Mouse (Mus musculus) urinary bladder, postnatal 4 days (tissue): ENCODE results near the gene Il20.

Source experiments
- DNase-seq, 2 experiments: peaks; one replicate each; pipeline ENCODE4 v3.0.0; 2021 to 2022; ENCODE audit warnings: low spot score in 2 of 2

Gene Il20

DNA sequence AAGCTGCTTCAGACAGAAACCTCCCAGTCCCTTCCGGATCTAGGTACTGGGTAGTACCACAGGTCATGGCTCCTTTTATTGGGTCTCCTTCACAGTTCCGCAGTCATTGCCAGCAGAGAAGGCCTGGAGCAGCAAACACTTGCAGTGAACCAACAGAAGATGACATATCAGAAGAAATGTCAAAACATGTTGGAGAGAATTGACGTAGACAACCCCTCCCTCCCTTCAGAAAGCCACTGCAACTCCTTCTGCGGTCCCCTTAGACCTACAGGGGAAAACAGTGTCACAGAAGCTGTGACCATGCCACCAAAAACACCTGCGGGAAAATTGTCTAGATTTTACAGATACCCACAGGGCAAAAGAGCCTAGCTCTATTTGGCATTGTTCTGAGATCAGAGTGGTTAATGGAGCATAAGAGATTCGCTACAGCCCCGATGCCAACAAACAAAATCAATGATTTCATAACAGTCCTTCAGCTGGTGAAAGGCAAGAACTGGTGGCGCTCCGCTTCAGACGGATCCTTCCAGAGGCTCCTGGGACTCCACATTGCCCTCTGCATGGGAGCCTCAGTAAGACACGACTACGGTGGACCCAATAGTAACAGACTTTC lies at the start of gene Il20:
Gene Il20, minus strand, starts transcription at position 51 of the 610 bp plus-strand sequence.
- DNase-seq: no peak

DNA sequence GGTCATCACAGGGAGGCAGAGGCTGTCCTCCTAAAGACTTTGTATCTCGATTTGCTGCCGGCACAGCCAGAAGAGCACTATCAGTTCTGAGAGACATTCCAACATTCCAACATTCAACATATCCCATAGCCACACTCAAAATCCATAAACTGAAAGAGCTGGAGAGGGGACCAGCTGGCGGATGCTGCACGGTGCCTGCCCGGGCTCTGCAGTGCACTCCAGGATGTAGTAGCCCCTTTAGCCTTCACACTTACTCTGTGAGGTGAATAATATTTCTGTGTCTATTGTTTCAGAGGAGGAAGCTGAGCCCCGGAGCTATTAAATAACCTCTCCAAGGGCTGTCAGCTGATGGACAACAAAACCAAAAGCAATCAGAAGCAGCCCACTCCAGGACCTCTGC lies 35.7 kb upstream of the Il20 start:
- DNase-seq: no peak

GRCm38 (mm10) chr1:130941801-130942200 lies 30.6 kb upstream of the Il20 start:
- DNase-seq: no peak

DNA sequence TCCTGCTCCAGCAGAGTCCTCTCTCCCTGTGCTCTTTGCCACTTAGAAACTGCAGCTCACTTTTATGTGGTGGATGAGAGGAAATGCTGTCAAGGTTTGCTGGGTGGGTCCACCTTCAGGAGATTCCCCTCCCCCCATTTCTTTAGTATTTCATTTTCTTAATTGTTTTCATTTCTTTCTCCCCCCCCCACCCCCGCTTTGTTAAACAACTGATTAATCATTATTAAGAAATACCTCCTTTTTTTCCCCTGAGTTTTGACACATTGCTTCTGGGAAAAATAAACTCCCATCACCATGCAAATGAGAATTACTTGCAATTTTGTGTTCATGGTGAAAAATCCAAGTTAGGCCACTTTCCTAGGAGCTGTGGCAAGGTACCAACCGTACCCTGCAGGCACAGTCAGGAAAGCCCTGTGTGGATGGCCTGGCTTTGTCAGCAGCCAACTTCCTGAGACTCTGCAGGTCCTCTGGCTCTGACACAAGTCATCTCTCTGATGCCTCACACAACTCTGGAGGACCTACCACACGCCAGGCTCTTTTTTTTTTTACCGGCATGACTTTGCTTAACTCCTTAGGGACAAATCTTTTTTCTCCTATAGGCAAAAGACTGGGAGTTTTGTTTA lies 28.9 kb upstream of the Il20 start, which contains the start of gene Il19:
Gene Il19, minus strand, starts transcription at position 51 of the 623 bp plus-strand sequence.
- DNase-seq: no peak

DNA sequence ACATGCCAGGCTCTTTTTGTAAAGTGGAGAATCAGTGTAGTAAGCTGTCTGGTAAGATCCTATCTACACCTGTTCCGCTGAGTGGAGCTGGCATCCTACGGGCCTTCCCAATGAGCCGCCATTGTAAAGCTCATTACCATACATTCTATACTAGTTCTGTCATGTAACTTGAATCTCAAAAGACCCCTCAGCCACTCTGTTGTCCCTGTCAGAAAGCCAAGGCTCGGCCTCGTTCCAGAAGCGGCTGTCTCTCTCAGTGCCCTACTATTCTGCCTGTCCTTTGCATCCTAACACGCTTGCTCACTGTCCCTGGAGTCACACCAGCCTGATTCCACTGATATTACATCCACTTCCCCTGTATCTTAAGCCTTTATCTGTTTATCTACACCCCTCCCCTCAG lies 26.9 kb upstream of the Il20 start:
- DNase-seq: no peak

DNA sequence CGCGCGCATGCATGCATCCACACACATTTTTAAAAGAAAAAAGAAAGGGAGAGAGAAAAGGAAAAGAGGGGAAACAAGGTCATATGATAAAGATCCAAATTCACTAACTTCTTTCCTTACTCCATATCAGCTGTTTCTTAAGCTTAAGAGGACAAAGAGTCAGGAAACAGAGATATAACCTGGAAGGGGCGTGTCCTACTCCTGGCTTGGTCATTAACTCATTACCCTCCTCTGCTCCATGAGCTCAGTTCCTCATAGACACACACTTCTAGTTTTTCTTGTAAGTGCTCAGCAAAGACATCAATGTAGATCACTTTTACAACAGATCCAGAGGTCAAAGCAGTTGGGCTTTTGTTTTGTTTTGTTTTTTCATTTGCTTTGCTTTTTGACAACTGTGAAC lies 25.9 kb upstream of the Il20 start:
- no peak for DNase-seq

DNA sequence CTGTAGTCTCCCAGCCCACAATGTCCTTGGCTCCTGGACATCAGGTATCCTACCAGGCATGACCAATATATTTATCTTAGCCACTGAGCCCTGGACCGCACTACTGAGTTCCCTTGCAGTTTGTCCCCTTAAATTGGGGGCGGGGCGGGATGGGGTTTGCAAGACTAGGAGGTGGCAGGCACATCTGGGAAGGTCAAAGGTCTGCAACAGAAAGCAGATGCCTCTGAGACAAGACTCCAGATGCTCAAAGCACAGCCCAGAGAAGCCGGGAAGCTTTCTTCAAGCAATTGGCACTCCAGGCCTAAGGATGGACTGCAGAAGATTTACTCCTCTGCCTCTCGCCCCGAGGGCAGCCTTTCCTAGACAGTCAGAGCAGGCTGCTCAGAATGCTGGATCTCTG lies 25.1 kb upstream of the Il20 start:
- no peak for DNase-seq

- DNase-seq: no peak
Observed at GRCm38 (mm10) chr1:130926484-130926883, 15.2 kb upstream of the Il20 start.

GRCm38 (mm10) chr1:130918323-130918980 lies 7.2 kb upstream of the Il20 start:
- DNase-seq: no peak

DNA sequence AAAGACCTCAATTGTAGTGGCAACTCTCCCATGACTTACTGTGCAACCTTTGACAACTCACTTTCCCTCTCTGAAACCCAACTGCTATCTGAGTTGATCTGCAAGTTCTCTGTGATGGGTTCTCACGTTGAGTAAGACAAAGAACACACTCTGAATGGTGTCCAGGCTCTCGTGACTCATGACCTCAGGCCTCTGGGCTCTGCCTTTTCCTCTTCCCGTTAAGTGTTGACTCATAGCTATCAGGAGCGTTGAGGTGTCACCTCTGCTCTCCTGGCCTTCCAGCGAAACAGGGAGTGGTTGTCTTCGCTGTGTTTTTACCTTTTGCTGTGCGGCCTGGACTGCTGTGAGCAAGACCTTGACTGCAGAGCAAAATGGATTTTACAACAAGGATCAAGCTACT lies 8.7 kb downstream of the Il20 start:
- no peak for DNase-seq

DNA sequence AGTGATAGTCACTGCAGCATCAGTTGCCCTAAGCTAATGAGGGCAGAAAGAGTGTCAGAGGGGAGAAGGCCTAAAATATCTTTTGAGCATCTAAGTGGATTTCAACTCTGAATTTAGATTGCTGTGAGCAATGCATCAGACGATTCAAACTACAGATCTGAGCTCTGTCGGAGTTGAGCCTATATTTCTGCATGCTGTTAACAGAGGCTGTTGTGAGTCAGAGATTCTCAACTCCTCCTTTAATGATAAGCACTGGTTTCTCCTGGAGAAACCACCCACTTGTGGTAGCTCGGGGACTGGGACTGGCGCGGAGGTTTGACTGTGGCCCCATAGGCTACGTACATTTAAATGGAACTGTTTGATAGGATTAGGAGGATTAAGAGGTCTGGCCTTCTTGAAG lies 16.8 kb downstream of the Il20 start:
- no peak for DNase-seq

DNA sequence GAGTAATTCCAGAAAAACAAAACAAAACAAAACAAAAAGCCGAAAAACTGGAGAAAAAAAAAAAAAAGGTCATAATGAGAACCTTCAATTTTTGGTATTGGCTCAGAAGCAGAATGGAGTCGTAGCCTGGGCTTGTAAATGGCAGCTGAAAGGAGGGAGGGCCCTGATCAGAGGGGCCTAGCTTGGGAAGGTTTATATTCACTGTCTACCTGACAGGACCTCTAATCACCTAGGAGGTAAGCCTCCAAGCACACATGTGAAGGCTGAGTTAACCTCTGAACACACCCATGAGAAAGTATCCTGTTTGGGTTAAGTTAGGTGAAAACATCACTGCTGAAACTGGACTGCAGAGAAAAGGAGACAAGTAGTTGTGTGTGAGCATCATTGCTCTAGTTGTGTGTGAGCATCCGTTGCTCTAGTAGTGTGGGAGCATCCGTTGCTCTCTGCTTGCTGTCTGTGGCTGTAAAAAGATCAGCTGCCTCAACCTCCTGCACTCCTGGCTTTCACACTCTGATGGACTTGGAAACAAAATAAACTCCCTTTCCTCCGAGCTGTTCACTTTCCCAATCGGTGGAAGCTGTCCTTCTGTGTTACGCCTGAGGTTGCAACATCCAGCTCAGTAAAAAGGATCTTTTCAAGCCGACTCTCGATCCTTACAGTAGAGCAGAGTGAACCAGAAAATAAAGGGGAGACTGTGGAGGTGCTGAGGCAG lies 17.8 kb downstream of the Il20 start:
- no peak for DNase-seq

DNA sequence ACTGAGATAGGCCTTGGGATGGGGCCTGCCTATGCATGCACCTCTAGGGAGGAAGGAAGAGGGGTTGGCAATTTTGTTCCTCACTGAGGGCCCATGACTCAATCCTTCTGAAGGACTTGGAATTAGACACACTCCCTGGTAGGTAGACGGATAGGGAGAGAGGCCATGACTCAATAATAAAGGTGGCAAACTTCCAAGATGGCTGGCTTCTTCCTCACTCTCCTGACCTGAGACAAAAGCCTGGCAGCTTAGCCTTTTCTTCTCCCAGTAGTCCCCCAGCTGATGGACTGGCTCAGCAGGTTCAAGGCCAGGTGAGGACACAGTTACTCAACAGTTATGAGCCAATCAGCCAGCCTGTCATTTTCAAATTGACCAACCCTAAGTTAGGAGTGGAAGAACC lies 18.8 kb downstream of the Il20 start:
- DNase-seq: no peak

DNA sequence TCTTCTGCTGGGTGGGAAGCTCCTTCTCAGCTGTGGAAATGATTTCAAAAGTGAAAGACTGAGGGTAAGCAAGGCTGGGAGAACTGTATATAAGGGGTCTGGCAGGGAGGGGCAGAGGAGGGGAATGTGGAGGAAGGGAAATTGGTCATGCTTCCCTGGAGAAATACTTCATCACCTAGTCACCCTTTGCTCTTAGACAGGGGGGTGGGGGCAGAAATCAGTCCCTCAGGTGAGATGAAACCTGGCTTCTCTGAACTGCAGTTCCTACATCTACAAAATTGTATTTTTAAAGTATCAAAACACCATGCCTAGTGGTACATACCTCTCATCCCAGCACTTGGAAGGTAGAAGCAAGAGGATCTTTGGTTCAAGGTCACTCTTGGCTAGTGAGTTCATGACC lies 23.9 kb downstream of the Il20 start, which contains the start of gene Il24:
Gene Il24, minus strand, starts transcription at position 101 of the 400 bp plus-strand sequence.
- no peak for DNase-seq

GRCm38 (mm10) chr1:130883146-130883545 lies 28.1 kb downstream of the Il20 start:
- no peak for DNase-seq

DNA sequence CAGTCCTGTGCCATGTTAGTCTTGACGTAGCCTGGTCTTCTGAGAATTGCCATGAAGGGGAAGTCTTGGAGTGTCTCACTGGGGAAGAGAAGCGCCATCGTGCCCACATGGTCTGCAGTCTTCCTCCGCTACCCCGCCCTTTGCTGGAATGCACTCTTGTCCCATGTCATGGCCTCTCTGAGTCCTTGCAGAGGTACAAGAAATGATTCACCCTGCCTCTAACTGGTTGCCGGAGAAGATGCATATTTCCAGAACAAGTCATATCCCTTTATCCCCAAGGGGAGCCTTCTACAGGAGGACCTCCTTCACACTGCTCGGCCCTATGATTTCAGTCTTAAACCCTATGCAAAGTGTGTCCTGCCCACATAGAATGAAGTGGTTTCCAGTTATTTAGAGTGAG lies 31.3 kb downstream of the Il20 start:
- DNase-seq: no peak

GRCm38 (mm10) chr1:130877889-130878614 lies 33.2 kb downstream of the Il20 start:
- DNase-seq: no peak

- DNase-seq: no peak
Observed at GRCm38 (mm10) chr1:130876931-130877509, 34.2 kb downstream of the Il20 start.

GRCm38 (mm10) chr1:130875910-130876309 lies 35.3 kb downstream of the Il20 start:
- no peak for DNase-seq

- no peak for DNase-seq
Observed at GRCm38 (mm10) chr1:130875139-130875538, 36.1 kb downstream of the Il20 start.

DNA sequence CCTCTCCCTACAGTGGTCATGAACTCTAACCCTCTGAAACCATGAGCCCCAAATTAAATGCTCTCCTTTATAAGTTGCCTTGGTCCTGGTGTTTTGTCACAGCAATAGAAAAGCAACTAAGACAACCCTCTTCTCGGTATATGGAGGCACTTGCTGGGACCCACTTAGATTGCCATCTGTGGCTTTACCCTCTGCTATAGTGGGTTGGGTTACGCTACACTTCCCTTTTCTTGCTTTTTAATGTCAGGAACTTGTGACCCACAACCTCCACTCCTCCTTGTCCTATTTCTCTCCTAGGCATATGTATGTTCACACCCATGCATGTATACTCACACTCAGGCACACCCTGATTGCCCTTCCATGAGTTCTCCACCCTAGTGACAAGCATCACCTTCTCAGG lies 38.3 kb downstream of the Il20 start:
- DNase-seq: no peak
